Mouse (Mus musculus) MEL-GATA-1-ER (cell line): ENCODE results near the gene Foxj3.
"Not testable (repeated sequence)": the region's sequence is repeated elsewhere in the genome, so short reads cannot be mapped to it uniquely, and the experiment has no call there.

Experiments used
- DNase-seq: peaks from one replicate; pipeline ENCODE4 v3.0.0-alpha.2; 2012; ENCODE audit warnings: low read depth; ENCODE audit errors: extremely low read depth

The Foxj3 gene

DNA sequence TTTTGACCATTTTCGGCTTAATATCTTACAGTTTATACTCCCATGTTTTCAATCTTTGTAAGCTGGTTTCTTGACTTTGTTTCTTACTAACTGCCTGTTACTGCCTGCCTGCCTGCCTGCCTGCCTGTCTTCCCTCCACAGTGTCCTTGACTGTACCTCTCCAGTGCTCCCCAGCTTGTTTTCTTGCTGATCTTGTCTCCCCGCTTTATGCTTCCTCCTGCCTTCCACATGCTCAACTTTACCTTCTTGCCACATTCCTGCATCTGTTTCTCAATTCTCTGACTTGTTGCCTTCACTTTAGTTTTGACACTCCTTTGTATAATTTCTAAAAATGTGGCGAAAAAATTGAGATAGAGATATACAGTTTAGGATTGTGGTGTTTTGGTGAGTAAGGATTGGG is 35.9 kb downstream of the Foxj3 start:
- no peak for DNase-seq

DNA sequence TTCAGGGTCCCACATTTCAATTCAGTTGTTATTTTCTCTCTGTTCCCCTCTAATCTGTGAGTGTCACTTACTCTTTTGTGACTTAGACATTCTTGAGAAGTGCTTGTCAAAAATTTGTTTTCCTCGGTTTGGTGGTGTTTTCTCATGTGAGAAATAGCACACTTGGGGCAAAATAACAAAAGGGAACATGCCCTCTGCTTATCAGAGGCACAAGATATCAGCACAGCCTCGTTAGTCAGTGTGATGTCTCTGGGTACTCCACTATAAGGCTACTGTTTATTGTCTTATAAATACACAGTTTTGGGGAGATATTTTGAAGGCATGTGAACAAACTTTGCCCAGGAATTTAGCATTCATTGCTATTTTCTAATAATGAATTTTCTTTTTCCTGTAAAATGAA is 37.7 kb downstream of the Foxj3 start:
- DNase-seq: no peak

DNA sequence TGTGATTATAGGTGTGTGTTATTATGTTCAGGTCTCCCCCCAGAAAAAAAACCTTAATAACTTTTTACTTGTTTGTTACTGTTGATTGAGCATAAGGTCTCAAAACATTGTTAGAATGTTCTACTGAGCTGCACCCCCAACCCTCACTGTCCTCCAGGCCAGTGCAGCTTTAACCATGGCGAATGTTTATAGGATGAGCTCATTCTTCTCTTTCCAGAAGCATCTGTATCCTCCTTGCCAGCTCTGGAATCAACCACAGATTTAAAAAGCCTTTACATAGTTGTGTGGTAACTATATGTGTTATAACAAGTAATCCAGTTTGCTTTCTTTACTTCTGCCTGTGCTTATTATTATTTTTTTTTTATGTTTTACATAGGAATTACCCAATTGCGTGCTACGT is 38.7 kb downstream of the Foxj3 start:
- no peak for DNase-seq

DNA sequence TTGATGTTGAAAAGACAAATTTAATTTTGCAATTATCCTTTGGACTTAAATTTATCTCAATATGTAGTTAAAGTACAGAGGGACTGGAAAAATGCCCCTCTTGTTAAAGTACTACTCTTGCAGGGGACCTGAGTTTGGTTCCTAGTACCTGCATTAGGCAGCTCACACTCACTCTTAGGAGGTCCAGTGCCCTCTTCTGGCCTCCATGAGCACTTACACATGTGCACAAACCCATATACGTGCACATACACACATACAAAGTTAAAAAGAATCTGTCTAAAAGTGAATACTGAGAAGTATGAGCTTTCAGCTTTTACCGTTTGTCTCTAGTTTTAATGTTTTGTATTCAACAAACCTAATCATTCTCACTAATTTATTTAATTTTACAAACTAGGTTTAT is 51.2 kb downstream of the Foxj3 start:
- DNase-seq: no peak

DNA sequence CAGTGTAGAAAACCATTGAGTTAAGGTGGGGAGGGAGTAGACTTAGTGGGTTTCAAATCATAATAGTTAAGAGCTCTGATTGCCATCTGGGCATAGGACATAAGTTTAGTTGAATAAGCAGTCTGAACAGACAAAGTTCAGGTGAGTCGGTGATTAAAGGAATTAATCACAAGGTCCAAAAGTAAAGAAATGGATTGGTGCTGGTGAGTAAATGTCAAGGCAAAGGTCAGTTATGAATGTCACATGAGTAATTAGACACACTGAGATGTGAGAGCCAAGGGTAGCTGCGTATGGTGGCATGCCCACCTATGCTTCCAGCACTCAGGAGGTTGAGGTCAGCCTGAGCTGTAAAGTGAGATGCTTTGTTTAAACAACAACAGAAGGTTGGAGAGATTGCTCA is 52.6 kb downstream of the Foxj3 start:
- DNase-seq: no peak

GRCm38 (mm10) chr4:119590027-119590426 is 53.2 kb downstream of the Foxj3 start:
- no peak for DNase-seq

- DNase-seq: no peak
Observed at GRCm38 (mm10) chr4:119592479-119592878, 55.7 kb downstream of the Foxj3 start.

- no peak for DNase-seq
Observed at GRCm38 (mm10) chr4:119594331-119594730, 57.5 kb downstream of the Foxj3 start.

GRCm38 (mm10) chr4:119599605-119600004 is 62.8 kb downstream of the Foxj3 start:
- no peak for DNase-seq

DNA sequence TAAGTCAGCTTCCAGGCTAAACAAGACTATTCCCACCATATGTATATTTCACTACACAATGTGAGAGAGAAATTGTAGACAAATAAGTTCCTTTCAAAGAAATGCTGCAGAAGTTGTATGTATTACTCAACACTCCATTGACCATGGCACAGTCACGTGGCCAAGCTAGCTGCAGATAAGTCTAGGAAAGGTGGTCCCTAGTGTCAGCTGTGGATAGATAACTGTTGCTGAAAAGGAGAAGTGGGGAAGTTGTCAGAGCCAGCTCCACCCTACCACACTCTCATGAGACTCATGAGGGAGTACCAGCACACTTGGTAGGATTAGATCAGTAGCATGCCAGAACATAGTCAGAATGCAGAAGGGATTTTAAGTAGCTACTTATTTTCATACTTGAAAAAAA is 72.7 kb downstream of the Foxj3 start:
- peak; percentile 97 for DNase-seq

GRCm38 (mm10) chr4:119614078-119614477 is 77.3 kb downstream of the Foxj3 start:
- DNase-seq: no peak

- no peak for DNase-seq
Observed at GRCm38 (mm10) chr4:119614724-119615123, 77.9 kb downstream of the Foxj3 start.

DNA sequence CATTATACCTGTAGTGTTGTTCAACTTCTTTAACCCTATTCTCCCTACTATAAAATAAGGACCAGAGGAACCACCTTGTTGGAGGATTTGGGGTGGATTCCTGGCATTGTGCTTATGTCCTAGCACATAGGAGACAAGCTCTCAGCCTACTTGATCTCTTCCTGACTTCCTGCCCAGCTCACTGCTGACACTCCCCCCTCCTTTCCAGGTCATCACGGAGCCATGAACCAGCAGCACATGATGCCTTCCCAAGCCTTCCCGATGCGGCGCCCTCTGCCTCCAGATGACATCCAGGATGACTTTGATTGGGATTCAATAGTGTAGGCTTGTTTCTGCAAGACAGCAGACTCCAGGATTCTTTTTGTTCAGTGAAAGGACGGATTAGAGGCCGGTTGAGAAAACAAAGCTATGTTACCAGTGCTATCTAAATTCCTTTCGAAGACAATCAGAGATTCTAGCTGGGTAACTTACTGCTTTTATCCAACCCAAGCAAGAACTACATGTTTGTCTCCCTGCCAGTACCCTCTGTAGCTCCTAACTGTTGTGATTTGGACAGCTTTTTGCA is 89.4 kb downstream of the Foxj3 start:
- no peak for DNase-seq

GRCm38 (mm10) chr4:119626876-119627275 is 90.1 kb downstream of the Foxj3 start:
- DNase-seq: no peak

DNA sequence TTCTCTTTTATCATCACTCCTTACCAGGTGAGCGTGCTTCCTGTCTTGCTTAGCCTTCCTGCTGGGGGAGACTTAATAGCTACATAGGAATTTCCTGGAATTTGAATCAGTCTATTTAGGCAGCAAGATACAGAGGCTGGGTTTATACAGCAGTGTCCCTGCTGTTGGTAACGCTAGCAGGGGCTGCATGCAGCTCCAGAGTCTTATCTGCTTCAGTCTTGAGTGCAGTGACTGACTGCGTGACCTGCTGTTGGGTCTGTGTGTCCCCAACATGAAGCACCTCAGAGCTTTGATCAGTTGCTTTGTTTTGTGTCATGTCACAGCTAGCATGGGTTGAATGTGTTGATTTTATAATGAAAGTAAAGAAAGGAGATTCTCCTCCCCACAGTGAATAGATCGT is 90.5 kb downstream of the Foxj3 start:
- no peak for DNase-seq

DNA sequence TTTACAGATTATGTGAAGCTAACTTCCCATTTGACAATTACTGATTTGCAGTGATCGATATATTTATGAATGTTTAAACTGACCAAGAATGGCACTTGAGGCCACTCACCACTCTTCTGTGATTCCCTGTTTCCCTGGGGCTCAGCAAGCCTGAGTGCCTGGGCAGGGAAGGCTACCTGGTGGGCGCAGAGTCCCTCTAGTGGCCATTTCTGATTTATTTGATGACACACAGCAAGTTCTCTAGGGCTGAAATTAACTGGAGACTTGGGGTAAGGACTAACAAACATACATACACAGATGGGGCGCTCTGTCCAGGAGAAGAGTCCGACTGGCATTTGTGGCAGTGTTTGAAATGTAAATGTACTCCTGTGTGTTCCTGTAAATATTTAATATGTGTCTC is 91.6 kb downstream of the Foxj3 start:
- DNase-seq: not testable (repeated sequence)

- no peak for DNase-seq
Observed at GRCm38 (mm10) chr4:119631115-119631919, 94.5 kb downstream of the Foxj3 start.

- peak; percentile 71 for DNase-seq
Observed at GRCm38 (mm10) chr4:119632721-119633120, 95.9 kb downstream of the Foxj3 start.

DNA sequence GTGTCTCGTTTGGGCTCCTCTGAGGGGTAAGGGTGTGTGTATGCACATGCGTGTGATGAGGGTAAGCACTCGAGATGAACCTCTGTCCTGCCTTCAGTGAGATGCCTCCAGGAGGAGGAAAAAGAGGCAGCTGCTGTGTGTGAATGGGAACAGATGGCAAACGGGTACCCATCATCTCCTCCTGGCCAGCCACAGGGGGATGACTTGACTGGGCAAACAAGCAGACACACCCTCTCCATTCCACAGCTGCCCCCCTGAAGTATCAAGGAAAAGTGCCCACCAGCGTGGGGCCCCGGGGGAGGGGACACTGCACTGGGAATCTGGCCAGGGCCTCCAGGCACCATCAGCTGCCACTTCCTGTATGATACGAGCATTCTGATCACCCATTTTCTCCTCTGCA is 96.5 kb downstream of the Foxj3 start:
- DNase-seq: no peak

GRCm38 (mm10) chr4:119633948-119634347 is 97.1 kb downstream of the Foxj3 start:
- no peak for DNase-seq

GRCm38 (mm10) chr4:119634908-119635660 is 98.3 kb downstream of the Foxj3 start:
- DNase-seq: no peak

GRCm38 (mm10) chr4:119635686-119636085 is 98.9 kb downstream of the Foxj3 start:
- no peak for DNase-seq
